In genomic region chr12:112334106-112334855, GRCm38 (mm10) we compare ENCODE assay signal across 10 mouse cellular contexts.
DNase-seq lines count a peak whose midpoint lies in the region; ATAC-seq lines count a peak whose summit lies in the region.
"Had no signal": no experiment of that assay in that cellular context is flagged by ENCODE, and none has a peak within 500 bp of the region (broad histone marks: within the 10 kb centered on the region; RNA-seq: fewer than 3 reads in every experiment).

No protein-coding gene starts in this region.

- H3K9me3 ChIP-seq in embryonic facial prominence, embryonic 14.5 days (ENCODE audit: control insufficient read depth, low read length) = no peaks in the 10 kb centered on the region
- H3K9me3 ChIP-seq in intestine, embryonic 16.5 days (ENCODE audit: control insufficient read depth, low read length) = no peaks in the 10 kb centered on the region
- H3K9me3 ChIP-seq in midbrain, embryonic 11.5 days (ENCODE audit: control insufficient read depth, low read length) = no peaks in the 10 kb centered on the region
- H3K9me3 ChIP-seq: megakaryocyte, embryonic 14.5 days had no signal

- WGBS in embryonic facial prominence, embryonic 14.5 days = 43% methylated on average over 20 of the region's 20 CpGs
- WGBS in intestine, embryonic 16.5 days = 52% methylated on average over 20 of the region's 20 CpGs
- 48% methylated on average over 20 of the region's 20 CpGs for WGBS in midbrain, embryonic 11.5 days

- no peaks in the 10 kb centered on the region for H3K27me3 ChIP-seq in embryonic facial prominence, embryonic 14.5 days (replicated peaks; ENCODE audit: control insufficient read depth, insufficient read depth, low read length)
- no peaks in the 10 kb centered on the region for H3K27me3 ChIP-seq in intestine, embryonic 16.5 days (replicated peaks; ENCODE audit: control insufficient read depth, insufficient read depth, low read length)
- peaks cover 2% of the 10 kb centered on the region; the same call in 1 of the 2 replicates for H3K27me3 ChIP-seq in midbrain, embryonic 11.5 days (ENCODE audit: control insufficient read depth, insufficient read depth, low read length)

- H3K4me1 ChIP-seq in embryonic facial prominence, embryonic 14.5 days (ENCODE audit: control insufficient read depth, insufficient read depth, low read length) = peaks cover 42% of the 10 kb centered on the region
- H3K4me1 ChIP-seq in intestine, embryonic 16.5 days (ENCODE audit: control insufficient read depth, insufficient read depth, low read length) = peaks cover 23% of the 10 kb centered on the region
- peaks cover 67% of the 10 kb centered on the region for H3K4me1 ChIP-seq in midbrain, embryonic 11.5 days (ENCODE audit: control insufficient read depth, insufficient read depth, low read length)

- no peak; the same call in 1 of the 2 replicates for ATAC-seq in embryonic facial prominence, embryonic 14.5 days (ENCODE audit: low read depth)
- no peak for ATAC-seq in intestine, embryonic 16.5 days
- no peak for ATAC-seq in midbrain, embryonic 11.5 days (ENCODE audit: low FRiP score)
- no peak for ATAC-seq in erythroblast, adult 5-6 weeks (replicated peaks; ENCODE audit: low FRiP score, poor library complexity, severe bottlenecking)

- no peak overlapping the region for H3K9ac ChIP-seq in embryonic facial prominence, embryonic 14.5 days (ENCODE audit: low read depth, low read length)
- no peak overlapping the region for H3K9ac ChIP-seq in intestine, embryonic 16.5 days (ENCODE audit: low read depth, low read length)
- peak overlapping the region; percentile 33; the same call in 1 of the 2 replicates for H3K9ac ChIP-seq in midbrain, embryonic 11.5 days (ENCODE audit: low read length)

- no peak overlapping the region for H3K4me3 ChIP-seq in embryonic facial prominence, embryonic 14.5 days (ENCODE audit: low read depth, low read length)
- no peak overlapping the region for H3K4me3 ChIP-seq in intestine, embryonic 16.5 days (ENCODE audit: low read length)
- no peak overlapping the region for H3K4me3 ChIP-seq in midbrain, embryonic 11.5 days (ENCODE audit: low read depth, low read length)
- H3K4me3 ChIP-seq: megakaryocyte, embryonic 14.5 days had no signal

- H3K4me2 ChIP-seq in embryonic facial prominence, embryonic 14.5 days (ENCODE audit: low read depth, low read length) = no peak overlapping the region
- no peak overlapping the region for H3K4me2 ChIP-seq in intestine, embryonic 16.5 days (ENCODE audit: low read depth, low read length)
- H3K4me2 ChIP-seq in midbrain, embryonic 11.5 days = 0 out of 2 replicates have a peak overlapping the region, but pooled peaks have one; percentile 7
- H3K4me2 ChIP-seq: heart, embryonic 11.5 days had no signal

- DNase-seq in cerebellum, postnatal 14 days = peak; percentile 41 to 46
- no peak for DNase-seq in cerebellum, postnatal 25 days
- no peak for DNase-seq in embryonic facial prominence, embryonic 14.5 days (ENCODE audit: low spot score)
- peak; percentile 90 for DNase-seq in midbrain, embryonic 11.5 days (ENCODE audit: low spot score, missing footprints)
- DNase-seq in c-Kit-positive CD71-positive TER-119-positive erythroid progenitor cells, embryonic 14.5 days (ENCODE audit: low spot score) = no peak
- no peak for DNase-seq in cerebellum, adult 8-10 months

- peak overlapping the region; percentile 39 for H3K27ac ChIP-seq in embryonic facial prominence, embryonic 14.5 days (replicated peaks; ENCODE audit: low read depth, low read length)
- H3K27ac ChIP-seq in intestine, embryonic 16.5 days (ENCODE audit: low read length) = peak overlapping the region; percentile 61; the same call in 1 of the 2 replicates
- peak overlapping the region; percentile 94 for H3K27ac ChIP-seq in midbrain, embryonic 11.5 days (ENCODE audit: low read depth, low read length)

- no peaks in the 10 kb centered on the region for H3K36me3 ChIP-seq in embryonic facial prominence, embryonic 14.5 days (ENCODE audit: control insufficient read depth, insufficient read depth, low read length)
- H3K36me3 ChIP-seq in intestine, embryonic 16.5 days (ENCODE audit: control insufficient read depth, insufficient read depth, low read length) = no peaks in the 10 kb centered on the region
- no peaks in the 10 kb centered on the region for H3K36me3 ChIP-seq in midbrain, embryonic 11.5 days (ENCODE audit: control insufficient read depth, insufficient read depth, low read length)

Comparison
In these comparisons a context has a peak if more than half of its experiments do, and no peak if none do; other contexts are left out.
1. DNase-seq: peak in cerebellum, postnatal 14 days (2 of 2) and midbrain, embryonic 11.5 days (single experiment); none in cerebellum, postnatal 25 days (0 of 2), embryonic facial prominence, embryonic 14.5 days (single experiment), c-Kit-positive CD71-positive TER-119-positive erythroid progenitor cells, embryonic 14.5 days (single experiment) and cerebellum, adult 8-10 months (single experiment).
2. H3K27ac ChIP-seq: peak in every context shown above with its lines; median percentile 94 in midbrain, embryonic 11.5 days; 61 in intestine, embryonic 16.5 days; 39 in embryonic facial prominence, embryonic 14.5 days.